Mouse (Mus musculus): Measurements from ENCODE around the gene Rnf144b.

The Rnf144b gene

DNA sequence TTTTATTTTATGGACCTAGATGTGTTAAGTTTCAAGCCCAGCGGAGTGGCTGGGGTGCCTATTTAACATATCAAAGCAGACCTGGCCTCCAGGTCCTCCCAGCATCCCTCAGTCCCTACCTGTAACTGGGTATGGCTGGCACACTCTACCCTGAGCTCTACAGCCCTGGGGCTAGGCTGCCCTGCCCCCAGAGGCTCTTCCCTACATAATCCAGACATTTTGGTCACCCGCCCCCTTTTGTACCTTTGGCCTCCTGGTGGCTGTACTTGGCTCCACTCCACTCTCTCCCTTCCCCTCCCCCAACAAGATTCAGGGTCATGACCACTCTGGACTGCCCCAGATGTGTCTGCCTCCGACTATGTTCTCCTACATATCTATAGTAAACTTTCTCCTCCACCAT lies 2.0 kb downstream of the Rnf144b start:
- DNase-seq (ENCODE audit: low spot score in 2 of 2) = no peak

DNA sequence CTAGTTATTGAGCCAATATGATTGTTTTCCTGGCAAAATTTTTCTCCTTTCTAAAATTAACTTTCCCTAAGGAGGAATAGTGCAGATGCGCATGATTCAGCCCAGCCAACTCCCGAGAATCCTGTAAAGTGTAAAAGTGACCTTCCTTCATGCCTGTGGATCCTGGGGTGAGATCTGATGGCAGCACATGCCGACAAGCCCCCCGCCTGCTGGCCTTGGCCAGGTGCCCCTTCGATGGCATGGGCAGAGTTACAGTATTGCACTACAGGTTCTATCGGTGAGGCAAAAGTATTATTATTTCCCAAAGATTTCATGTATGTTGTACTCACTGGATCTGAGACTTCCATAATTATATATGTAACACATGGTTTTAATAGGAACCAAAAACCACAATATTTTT lies 2.5 kb downstream of the Rnf144b start:
- DNase-seq (ENCODE audit: low spot score in 2 of 2) = no peak

DNA sequence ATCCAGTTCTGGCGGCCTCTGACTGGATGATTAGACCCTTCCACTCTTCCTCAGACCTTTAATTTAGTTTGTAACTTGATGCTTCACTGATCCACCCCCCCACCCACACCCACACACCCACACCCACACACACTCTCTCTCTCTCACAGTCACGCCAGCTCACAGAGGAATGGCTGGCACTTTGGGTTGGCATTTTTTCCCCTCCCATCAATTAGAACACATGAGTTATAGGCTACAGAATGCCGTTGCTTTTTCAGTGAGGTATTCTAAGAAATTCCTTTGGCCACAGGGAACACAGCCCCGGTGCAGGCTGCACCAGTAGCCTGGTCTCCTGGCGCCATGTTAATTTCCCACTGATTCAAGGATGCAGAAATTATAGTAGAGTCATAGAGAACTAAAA lies 3.1 kb downstream of the Rnf144b start:
- no peak for DNase-seq (ENCODE audit: low spot score in 2 of 2)

DNA sequence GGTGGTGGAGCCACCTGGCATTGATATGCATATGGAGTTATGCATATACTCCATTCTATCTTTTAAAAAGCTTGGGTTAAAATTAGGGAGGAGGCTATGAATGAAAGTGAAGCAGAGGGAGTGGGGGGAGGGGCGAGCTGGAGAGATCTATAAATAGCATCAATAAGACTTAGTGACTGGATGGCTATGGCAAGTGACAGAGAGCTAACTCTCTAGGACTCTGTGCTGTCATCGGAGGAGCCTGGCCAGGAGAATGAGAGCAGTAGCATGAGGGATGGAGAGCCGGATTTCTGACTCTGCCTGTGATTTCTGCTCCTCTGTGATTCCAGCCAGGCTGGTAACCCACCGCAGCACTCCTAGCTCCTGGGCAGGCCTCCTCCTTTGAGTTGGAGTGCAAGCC lies 6.6 kb downstream of the Rnf144b start:
- no peak for DNase-seq (ENCODE audit: low spot score in 2 of 2)

DNA sequence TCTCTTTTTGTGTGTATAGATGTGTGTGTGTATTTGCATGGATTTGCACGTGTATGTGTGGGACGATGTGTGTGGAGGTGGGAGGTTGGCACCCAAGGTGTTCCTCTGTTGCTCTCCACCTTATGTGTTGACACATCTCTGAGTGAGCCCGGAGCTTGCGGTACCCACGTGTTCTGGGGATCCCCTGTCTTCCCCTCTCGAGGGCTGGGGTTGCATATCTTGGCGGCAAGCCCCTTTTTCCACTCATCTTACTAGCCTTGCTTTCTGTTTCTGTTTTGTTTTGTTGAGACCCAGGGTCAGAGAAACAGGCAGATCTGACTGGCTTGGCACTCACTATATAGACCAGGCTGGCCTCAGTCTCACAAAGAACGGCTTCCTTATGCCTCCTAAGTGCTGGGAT lies 10.6 kb downstream of the Rnf144b start:
- DNase-seq (ENCODE audit: low spot score in 2 of 2) = no peak

DNA sequence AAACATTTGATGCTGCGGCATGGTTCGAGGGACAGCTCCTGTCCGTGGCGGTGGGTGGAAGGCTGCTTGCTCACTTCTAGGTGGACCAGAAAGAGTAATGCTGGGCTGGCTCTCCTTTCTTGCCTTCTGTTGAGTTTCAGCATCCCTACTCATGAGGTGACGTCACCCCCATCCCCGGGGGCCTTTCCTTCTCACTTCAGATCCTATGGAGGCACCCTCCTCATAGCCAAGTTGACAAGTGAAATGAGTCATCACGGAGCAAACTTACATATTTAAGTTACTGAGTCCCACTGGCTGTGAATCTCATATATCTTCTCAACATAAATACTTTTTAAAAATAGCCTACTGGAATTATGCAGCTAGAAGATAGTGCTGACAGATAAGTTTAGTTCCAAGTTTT lies 12.4 kb downstream of the Rnf144b start:
- peak in 1 of 2 experiments; percentile 65 for DNase-seq (ENCODE audit: low spot score in 2 of 2)

DNA sequence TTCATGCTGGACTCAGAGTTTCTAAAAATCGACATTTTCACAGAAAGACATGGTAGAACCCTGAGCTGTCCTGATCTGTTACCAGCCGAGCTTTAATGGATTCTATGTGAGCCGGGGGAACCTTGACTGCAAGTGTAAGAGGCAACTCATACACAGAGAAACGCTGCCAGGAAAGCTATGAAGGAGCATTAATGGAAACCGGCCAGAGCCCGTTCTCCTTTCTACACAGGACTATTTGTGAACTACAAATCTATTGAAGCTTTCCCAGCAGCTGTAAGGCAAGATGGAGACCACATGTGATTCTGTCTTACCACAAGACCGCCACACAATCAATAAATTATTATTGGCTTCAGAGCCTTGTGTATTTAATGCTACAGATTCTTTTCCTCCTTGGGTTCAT lies 13.3 kb downstream of the Rnf144b start:
- DNase-seq (ENCODE audit: low spot score in 2 of 2) = no peak

DNA sequence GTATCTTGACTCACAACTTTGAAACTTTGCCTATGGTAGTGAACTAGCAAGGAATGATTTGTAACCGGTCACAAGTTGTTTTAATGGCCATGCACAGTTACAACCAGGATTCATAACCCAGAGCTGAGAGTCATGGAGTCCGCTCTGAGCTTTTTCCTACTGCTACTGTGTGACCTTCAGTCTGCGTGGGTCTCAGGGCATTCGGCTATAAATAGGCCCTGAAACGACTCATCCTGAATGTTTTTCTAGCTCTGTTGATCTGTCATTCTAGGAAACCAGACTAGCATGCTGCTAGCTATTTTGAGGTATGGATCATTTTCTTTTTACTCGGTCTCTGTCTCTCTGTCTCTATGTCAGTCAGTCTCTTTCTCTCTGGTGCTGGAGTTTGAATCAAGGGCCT lies 20.3 kb downstream of the Rnf144b start:
- DNase-seq (ENCODE audit: low spot score in 2 of 2) = no peak

DNA sequence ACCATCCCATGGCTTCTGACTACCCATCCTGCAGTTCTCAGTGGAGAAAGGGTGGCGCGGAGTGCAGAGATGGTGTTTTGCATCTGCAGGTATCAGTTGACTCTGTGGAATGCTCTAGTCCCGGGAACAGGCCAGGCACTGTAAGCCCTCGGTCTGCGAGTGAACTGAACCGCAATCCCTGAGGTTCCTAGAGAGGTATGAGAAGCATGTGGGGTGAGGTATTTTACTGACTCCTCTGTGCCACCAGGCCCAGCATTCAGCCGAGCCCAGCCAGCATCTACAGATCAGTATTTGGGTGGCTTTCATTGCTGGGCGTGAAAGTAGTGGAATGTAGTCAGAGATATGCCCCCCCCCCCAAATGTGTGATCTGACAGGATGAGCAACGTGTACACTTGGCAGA lies 23.5 kb downstream of the Rnf144b start:
- no peak for DNase-seq (ENCODE audit: low spot score in 2 of 2)

DNA sequence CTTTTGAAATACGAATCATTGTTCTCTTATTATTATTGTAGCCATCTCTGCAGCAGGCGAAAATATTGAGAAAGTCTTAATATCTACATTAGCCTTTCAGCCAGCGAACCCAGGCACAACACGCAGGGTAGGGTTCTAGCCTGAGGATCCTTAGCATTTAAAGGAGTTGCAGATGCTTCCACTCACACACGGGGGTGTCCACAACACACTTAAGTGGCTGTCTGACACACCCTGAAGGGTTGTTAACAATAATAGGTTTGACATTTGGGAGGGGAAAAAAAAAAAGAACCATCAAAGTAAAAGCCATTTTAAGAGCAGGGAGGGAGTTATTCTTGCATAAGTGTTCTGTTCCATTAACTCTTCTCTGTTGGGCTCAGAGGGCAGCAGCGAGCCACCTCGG lies 23.9 kb downstream of the Rnf144b start:
- DNase-seq (ENCODE audit: low spot score in 2 of 2) = no peak

DNA sequence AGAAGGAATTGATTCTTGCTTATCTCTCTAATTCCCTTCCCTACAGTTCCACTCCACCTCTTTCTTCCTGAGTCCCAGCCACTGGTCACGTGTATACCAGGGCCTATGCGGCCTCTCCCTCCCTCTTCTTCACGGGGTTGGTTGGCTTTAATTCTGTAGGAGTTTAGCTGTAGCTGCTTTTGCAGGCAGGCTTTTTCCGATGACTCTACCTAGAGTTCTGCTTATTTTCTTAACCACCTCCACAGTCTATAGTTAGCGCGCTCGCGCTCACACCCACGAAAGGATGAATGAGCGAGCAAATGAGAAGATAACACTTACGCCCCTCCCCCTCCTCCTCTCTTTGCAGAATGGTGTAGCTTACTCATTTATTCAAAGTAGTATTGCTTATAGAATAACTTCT lies 26.1 kb downstream of the Rnf144b start:
- DNase-seq (ENCODE audit: low spot score in 2 of 2) = peak; percentile 38 to 72

DNA sequence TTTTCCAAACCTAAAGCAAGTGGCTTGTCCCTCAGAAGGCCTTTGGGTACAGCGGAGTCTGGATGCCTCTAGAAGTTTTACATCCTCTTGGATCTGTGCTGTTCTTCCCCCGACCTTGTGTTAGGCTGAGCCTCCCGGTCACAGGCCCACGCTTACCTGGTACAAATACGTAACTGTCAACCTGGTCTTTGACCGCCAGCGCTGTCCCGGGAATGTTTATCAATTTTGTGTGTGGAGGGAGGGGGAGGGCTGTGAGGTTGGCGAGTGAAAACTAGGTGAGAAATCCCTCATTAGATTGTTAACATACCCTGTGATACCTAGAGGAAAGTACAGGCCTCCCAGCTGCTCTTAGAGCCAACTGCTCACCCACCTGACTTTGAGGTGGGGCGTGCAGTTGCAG lies 27.5 kb downstream of the Rnf144b start:
- DNase-seq (ENCODE audit: low spot score in 2 of 2) = no peak

DNA sequence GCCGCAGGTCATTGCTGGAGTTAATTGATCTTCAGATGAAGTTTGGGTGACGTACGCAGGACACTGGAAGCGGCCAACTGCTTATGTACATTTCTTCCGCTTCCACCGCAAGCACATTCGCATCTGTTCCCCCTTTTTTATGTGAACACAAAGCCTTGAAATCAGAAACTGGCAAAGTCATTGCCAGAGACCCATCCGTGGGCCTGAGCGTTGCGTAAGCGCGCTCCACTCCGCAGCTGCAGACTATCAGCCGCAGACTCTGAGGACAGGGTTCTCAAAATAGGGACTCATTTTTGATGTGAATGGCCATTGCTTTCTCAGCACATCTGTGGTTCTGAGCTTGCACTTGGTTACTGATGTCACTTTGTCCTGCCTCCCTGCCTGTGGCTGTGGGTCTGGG lies 28.6 kb downstream of the Rnf144b start:
- DNase-seq (ENCODE audit: low spot score in 2 of 2) = no peak

DNA sequence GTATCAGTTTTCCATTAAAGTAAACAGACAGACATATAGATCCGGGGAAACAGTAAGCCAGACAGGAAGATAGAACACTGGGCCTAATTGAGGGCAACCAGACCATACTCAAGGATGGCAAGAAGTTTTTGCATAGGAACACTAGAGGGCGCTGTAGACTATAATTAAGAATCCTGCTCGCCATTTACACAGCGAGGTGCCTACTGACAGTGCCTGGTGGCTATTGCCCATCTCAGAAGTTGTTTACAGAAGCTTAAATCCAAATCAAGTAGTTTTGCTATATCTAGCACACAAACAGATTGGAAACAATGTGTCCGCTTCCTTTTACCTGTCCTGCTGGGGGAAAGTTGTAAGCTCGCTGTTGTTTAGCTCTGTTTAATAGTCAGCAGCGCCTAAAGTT lies 29.9 kb downstream of the Rnf144b start:
- DNase-seq (ENCODE audit: low spot score in 2 of 2) = peak in 1 of 2 experiments; percentile 27

DNA sequence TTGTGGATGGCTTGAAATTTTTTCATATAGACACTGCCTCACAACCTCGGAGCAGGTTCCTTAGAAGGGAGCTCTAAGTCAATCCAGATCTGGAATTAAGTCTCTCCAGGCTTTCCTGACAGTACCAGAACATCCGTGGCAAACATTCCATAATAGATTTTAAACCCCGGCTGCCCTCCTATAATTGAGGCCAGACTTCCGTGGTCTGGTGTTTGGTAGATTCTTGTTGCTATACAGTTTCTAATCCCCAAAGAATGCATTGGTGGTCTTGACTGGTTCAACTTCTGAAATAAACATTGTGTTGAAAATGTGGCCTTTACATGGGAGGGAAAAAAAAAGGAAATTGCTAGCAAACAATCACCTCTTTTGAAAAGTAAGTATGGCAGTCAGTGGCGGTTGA lies 30.8 kb downstream of the Rnf144b start:
- DNase-seq (ENCODE audit: low spot score in 2 of 2) = no peak

DNA sequence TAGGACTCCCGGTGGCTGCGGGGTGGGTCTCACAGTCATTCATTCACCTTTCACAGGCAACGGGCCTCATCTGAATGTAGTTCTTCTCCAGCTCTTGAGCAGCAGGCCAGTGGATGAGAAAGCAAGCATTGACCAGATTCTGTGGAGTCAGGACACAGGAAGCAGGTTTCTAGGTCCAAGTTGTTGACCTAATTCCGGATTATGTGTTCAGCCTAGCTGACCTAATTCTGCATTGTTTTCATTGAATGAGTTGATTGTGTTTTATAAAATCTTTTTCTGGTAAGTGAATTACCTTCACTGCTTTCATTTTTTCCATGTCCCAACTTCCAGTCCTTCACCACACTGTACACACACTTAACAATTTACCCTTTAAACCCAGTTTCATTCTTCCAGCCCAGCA lies 32.4 kb downstream of the Rnf144b start:
- DNase-seq (ENCODE audit: low spot score in 2 of 2) = no peak

DNA sequence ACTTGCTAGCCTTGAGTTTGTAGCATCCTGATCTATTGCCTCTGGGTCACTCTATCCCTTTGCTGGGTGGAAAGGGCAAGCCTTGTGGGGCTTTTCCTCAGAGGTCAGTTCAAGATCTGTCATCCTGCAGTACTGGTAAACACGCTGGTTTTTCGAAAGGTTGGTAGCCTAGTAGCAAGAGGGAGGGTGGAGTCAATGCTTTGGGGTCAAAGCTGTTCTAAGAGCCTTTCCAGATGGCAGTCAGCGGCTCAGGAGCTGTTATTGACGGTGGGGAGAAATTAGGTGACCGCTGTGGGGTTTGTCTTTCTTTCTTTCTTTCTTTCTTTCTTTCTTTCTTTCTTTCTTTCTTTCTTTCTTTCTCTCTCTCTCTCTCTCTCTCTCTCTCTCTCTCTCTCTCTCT lies 34.4 kb downstream of the Rnf144b start:
- DNase-seq (ENCODE audit: low spot score in 2 of 2) = no peak

DNA sequence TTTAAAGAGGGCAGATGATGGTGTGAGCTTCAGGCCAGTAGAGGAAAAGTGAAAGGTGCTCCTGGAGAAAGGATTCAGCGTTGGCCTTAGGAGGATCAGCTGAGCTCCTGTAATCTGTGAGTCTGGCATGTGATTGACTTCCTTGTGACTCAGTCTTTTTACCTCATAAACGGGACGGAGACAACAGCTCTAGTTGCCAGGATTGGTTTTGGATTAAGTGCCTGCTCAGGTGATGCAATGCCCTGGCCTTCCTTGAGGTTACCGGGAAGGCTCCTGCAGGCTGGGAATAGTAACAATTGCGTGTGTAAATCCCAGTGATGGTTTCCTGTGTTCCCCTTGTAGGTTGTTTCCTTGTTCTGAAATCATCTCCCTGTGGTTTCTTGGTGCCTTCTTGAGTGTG lies 39.5 kb downstream of the Rnf144b start:
- DNase-seq (ENCODE audit: low spot score in 2 of 2) = no peak

DNA sequence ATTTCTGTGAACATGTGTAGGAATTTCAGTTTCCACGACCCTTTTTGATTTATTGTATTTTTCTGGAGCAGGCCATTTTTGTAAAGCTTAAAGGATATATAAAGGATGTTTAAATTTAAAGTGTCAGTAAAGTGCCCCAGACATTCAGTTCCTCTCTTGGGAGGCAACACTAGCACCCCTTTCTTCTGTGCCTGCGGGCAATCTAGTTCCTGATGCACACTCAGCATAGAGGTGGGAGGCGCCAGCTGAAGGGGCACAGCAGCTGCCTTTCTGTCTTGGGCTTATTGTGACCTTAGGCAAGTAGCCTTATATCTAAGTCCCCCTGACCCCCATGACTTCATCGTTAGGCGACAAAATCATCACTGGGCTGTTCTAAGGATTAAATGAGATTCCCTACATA lies 42.3 kb downstream of the Rnf144b start:
- no peak for DNase-seq (ENCODE audit: low spot score in 2 of 2)

DNA sequence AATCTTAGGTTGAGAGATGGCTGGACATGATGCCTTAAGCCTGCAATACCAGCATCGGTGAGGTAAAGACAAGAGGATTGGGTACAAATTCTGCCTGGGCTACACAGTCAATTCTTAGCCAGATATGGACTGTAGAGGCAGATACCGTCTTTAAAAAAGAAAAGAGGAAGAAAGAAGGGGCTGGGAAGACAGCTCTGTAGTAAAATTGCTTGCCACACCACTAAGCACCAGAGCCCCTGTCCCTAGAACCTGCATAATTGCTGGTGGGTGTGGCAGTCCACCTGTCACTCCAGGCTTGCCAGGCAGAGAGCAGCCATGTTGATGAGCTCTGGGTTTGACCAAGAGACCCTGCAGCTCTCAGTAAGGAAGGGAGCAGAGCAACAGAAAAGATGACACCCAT lies 42.8 kb downstream of the Rnf144b start:
- no peak for DNase-seq (ENCODE audit: low spot score in 2 of 2)

DNA sequence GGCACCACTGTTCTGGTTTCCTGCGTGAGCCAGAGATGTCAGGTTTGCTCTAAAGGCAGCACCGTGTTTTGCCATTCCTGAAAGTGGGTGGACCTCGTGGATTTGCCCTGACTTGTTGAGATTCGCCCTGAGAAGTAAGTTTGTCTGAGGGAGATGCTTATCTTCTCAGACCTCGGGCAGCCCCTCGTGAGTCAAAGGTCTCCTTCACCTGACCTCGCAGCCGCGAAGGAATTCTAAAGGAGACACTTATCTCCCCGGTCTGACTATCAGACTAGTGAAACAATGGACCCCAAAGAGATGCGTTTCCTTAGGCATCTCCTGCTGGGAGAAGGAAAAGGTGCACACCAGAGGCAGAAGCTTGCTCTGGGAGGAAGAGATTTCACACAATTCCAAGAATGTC lies 46.0 kb downstream of the Rnf144b start:
- no peak for DNase-seq (ENCODE audit: low spot score in 2 of 2)

DNA sequence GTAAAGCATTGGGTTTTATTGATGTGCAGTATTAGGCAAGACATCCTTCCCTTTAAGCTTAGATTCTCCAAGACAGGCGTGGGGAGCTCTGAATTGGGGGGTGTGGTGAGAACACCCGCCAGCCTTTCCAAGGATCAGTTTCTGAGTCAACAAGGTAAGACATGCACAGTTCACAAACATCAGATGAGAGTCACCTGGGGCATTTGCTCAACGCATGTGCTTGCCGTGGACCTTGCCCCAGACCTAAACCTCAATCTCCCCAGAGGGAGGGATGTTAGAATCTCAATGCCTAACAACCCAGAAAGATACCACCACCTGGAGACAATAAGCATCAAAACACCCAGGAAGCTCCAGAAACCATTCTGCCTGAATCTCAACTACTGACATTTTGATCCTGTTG lies 47.6 kb downstream of the Rnf144b start:
- DNase-seq (ENCODE audit: low spot score in 2 of 2) = no peak

DNA sequence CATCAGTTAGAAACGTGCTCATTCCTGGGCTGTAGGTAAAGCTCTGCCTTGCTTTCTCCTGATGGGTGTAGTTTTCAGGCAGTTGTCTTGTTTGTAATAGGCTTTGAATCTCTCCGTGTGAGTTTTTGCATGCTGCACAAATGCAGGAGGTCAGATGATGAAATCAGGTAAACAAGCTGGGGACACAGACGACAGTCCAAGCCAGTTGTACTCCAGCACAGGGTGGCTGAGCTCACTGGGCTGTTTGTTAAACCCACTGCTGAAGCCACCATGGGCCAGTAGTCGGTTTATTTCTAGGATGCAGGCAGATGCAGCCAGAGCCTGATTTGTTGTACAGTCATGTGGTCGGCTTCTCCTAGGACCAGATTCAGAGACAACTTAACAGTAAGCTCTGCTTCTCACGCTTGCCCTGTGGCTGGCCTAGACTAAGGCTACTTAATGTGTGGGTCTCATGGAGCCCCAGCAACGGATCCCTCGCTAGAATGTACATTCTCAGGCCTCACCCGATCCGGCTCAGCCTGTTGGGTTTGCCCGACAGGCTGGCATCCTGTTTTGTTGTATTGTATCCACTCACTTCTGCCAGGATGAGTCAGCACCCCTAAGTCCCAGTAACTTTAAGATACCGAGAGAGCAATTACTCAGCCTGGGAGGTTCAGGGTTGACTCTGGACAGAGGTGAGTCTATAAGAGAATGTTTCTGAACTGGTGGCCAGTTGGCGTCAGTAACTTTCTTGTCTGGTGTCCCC lies 48.5 kb downstream of the Rnf144b start:
- DNase-seq (ENCODE audit: low spot score in 2 of 2) = no peak

DNA sequence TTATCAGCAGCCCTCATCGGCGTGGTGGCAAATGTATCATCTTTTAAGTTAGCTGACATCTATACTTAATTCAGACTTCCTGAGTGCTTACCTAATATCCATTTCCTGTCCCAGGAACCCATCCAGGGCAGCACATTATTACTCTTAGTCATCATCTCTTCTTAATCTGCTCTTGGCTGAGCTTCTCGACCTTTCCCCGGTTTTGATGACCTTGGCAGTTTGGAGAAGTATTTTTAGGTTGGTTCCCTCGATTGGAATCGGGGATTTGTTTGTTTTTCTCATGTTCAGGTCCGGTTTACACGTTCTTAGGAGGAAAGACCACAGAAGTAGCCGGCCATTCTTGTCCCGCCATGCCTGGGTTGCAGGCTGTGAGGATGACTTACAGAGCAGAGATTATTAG lies 50.4 kb downstream of the Rnf144b start:
- DNase-seq (ENCODE audit: low spot score in 2 of 2) = no peak
